Mouse (Mus musculus) heart, embryonic 14.5 days (tissue): ENCODE measurements at regions not wholly inside any gene's neighbourhood (a gene's known extent, or its start where the extent isn't known, plus 50 kb on each side); places are given as distances from the start of the nearest gene placed in this dataset.
"Not testable (repeated sequence)": the region's sequence is repeated elsewhere in the genome, so short reads cannot be mapped to it uniquely, and the experiment has no call there.

ENCODE experiments used
- ATAC-seq: fragments of 200-750 bp; cut with Nextera tagmentation; 2 replicates; pipeline ENCODE4 v1.8.0; 2017; ENCODE audit warnings: low read depth, moderate TSS enrichment; ENCODE audit not compliant: insufficient number of reproducible peaks, insufficient read depth, low FRiP score
- H3K27ac ChIP-seq, 2 experiments: fragments of 200-500 bp in 1 of 2; fragments of 300-500 bp in 1 of 2; sonication (generic) in 1 of 2; replicated peaks in 1 of 2; 2 replicates each; pipeline ENCODE4 v1.5.1; 2012 to 2014; ENCODE audit warnings: low read depth in 2 of 2, low read length in 2 of 2, control low read depth in 1 of 2, mild to moderate bottlenecking in 1 of 2, mixed read lengths in 1 of 2; ENCODE audit not compliant: control insufficient read depth in 1 of 2, insufficient read depth in 1 of 2
- H3K27me3 ChIP-seq: fragments of 300-500 bp; sonication (generic); 2 replicates; pipeline ENCODE4 v1.6.1; 2014; ENCODE audit warnings: mild to moderate bottlenecking, low read length, control low read depth; ENCODE audit not compliant: control insufficient read depth, insufficient read depth
- H3K36me3 ChIP-seq: fragments of 300-500 bp; sonication (generic); 2 replicates; pipeline ENCODE4 v1.6.1; 2014; ENCODE audit warnings: mild to moderate bottlenecking, control low read depth, low read length, mixed read lengths; ENCODE audit not compliant: control insufficient read depth, insufficient read depth
- H3K4me1 ChIP-seq, 2 experiments: fragments of 200-500 bp in 1 of 2; fragments of 300-500 bp in 1 of 2; sonication (generic) in 1 of 2; 2 replicates each; pipeline ENCODE4 v1.6.1; 2012 to 2014; ENCODE audit warnings: low read length in 2 of 2, control low read depth in 1 of 2, mixed read lengths in 1 of 2; ENCODE audit not compliant: control insufficient read depth in 2 of 2, insufficient read depth in 2 of 2
- H3K4me2 ChIP-seq: fragments of 300-500 bp; sonication (generic); 2 replicates; pipeline ENCODE4 v1.6.1; 2014; ENCODE audit warnings: mild to moderate bottlenecking, low read length
- H3K4me3 ChIP-seq, 2 experiments: fragments of 200-500 bp in 1 of 2; fragments of 300-500 bp in 1 of 2; sonication (generic) in 1 of 2; 2 replicates each; pipeline ENCODE4 v1.5.1; 2012 to 2014; ENCODE audit warnings: low read length in 2 of 2, mild to moderate bottlenecking in 2 of 2, control low read depth in 1 of 2, low read depth in 1 of 2, moderate library complexity in 1 of 2; ENCODE audit not compliant: control insufficient read depth in 1 of 2, insufficient read depth in 1 of 2
- H3K9ac ChIP-seq: fragments of 300-500 bp; sonication (generic); 2 replicates; pipeline ENCODE4 v1.6.1; 2014; ENCODE audit warnings: mild to moderate bottlenecking, low read length
- H3K9me3 ChIP-seq: fragments of 300-500 bp; sonication (generic); 2 replicates; pipeline ENCODE4 v1.6.1; 2016; ENCODE audit warnings: low read length, control low read depth; ENCODE audit not compliant: control insufficient read depth
- WGBS: fragments of 180-500 bp; shearing (Covaris S2); extraction: QIAGEN DNeasy Blood & Tissue Kit; methylation state at CpG from one replicate; pipeline ENCODE4 v1.1.7; 2014; 5-methylcytosine and 5-hydroxymethylcytosine counted together

DNA sequence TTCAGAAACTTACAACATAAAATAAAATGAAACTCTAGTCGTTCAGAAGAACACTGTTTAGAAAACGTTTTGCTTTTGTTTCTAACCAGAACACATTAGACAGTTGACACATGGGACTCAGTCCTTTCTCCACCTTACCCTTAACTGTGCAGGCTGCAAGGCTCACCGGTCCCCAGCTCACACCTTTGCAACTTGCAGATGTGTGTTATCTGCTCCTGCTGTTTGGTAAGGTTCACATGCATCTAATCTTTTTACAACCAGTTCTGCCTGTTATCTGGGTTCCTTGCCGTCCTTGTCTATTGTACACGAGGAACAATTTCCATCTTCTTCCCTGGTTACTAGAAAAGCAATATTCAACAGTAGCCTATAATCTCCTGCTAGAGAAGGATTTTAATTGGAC, 2598.0 kb downstream of the Gm37988 start:
- 47% methylated on average over 5 of the region's 5 CpGs for WGBS
- ATAC-seq, result not testable (repeated sequence)

GRCm38 (mm10) chr1:7414444-7414843, 2606.8 kb downstream of the Gm37988 start:
- no peak for ATAC-seq
- Histone ChIP-seq H3K4me2 (no peak overlapping the region), H3K9ac (no peak overlapping the region), H3K27me3 (no peaks in the 10 kb centered on the region), H3K27ac (no peak overlapping the region), H3K4me1 (no peaks in the 10 kb centered on the region), H3K36me3 (no peaks in the 10 kb centered on the region), H3K9me3 (no peaks in the 10 kb centered on the region), H3K4me3 (no peak overlapping the region)
- 74% methylated on average over 1 of the region's 1 CpGs for WGBS

More for the DNA sequence above, 2598.0 kb downstream of the Gm37988 start:
- not testable (repeated sequence) for H3K4me2 ChIP-seq, H3K9me3 ChIP-seq, H3K9ac ChIP-seq, H3K36me3 ChIP-seq, H3K4me3 ChIP-seq, H3K27me3 ChIP-seq, H3K27ac ChIP-seq, H3K4me1 ChIP-seq

- Histone ChIP-seq H3K36me3 (no peaks in the 10 kb centered on the region), H3K9me3 (no peaks in the 10 kb centered on the region), H3K27me3 (no peaks in the 10 kb centered on the region), H3K4me2 (no peak overlapping the region), H3K4me1 (no peaks in the 10 kb centered on the region), H3K4me3 (no peak overlapping the region), H3K9ac (no peak overlapping the region), H3K27ac (no peak overlapping the region)
- 78% methylated on average over 3 of the region's 3 CpGs for WGBS
- ATAC-seq, result no peak
Measured at GRCm38 (mm10) chr1:7451660-7452155, 2644.0 kb downstream of the Gm37988 start.

DNA sequence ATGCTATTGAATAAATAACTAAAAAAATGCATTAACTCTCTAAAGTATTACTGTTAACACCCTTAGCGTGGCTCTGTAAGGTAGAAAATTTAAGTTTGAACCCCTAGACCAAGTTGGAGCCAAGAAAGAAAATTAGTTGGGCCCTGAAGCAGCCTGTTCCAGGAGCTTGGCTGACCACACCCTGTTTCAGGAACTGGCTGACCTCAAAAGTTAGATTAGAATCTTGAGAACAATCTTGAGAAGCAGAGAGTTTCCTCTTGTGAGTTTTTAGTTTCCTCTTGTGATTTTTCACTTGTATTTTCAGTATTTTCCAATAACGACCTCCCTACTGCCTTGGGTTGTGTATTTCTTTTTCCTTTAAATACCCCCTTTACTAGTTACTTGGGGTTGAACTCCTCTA, 2647.2 kb downstream of the Gm37988 start:
- no peaks in the 10 kb centered on the region for H3K36me3 ChIP-seq
- H3K4me1 ChIP-seq, result no peaks in the 10 kb centered on the region
- no peaks in the 10 kb centered on the region for H3K27me3 ChIP-seq
- no peak overlapping the region for H3K4me3 ChIP-seq
- no peak overlapping the region for H3K27ac ChIP-seq
- no peak overlapping the region for H3K9ac ChIP-seq
- no peak for ATAC-seq
- 50% methylated on average over 2 of the region's 2 CpGs for WGBS
- H3K4me2 ChIP-seq, result no peak overlapping the region
- H3K9me3 ChIP-seq, result no peaks in the 10 kb centered on the region

- Histone ChIP-seq H3K4me2 (no peak overlapping the region), H3K27ac (no peak overlapping the region), H3K9me3 (no peaks in the 10 kb centered on the region), H3K36me3 (no peaks in the 10 kb centered on the region), H3K27me3 (no peaks in the 10 kb centered on the region), H3K9ac (no peak overlapping the region), H3K4me1 (no peaks in the 10 kb centered on the region), H3K4me3 (no peak overlapping the region)
- no peak for ATAC-seq
Measured at GRCm38 (mm10) chr1:7457895-7458294, 2650.2 kb downstream of the Gm37988 start.

GRCm38 (mm10) chr1:7494096-7494495, 2686.4 kb downstream of the Gm37988 start:
- no peaks in the 10 kb centered on the region for H3K4me1 ChIP-seq
- 86% methylated on average over 1 of the region's 1 CpGs for WGBS
- no peaks in the 10 kb centered on the region for H3K27me3 ChIP-seq
- H3K9ac ChIP-seq, result no peak overlapping the region
- no peak overlapping the region for H3K27ac ChIP-seq
- H3K4me2 ChIP-seq, result no peak overlapping the region
- no peak for ATAC-seq
- H3K9me3 ChIP-seq, result no peaks in the 10 kb centered on the region
- no peak overlapping the region for H3K4me3 ChIP-seq
- no peaks in the 10 kb centered on the region for H3K36me3 ChIP-seq

- no peaks in the 10 kb centered on the region for H3K9me3 ChIP-seq
- H3K27me3 ChIP-seq, result no peaks in the 10 kb centered on the region
- no peak overlapping the region for H3K4me3 ChIP-seq
- H3K9ac ChIP-seq, result no peak overlapping the region
- H3K27ac ChIP-seq, result no peak overlapping the region
- H3K4me1 ChIP-seq, result no peaks in the 10 kb centered on the region
- H3K4me2 ChIP-seq, result no peak overlapping the region
- no peaks in the 10 kb centered on the region for H3K36me3 ChIP-seq
- no peak for ATAC-seq
- WGBS, result 69% methylated on average over 6 of the region's 6 CpGs
Measured at GRCm38 (mm10) chr1:7499042-7499441, 2691.3 kb downstream of the Gm37988 start.

DNA sequence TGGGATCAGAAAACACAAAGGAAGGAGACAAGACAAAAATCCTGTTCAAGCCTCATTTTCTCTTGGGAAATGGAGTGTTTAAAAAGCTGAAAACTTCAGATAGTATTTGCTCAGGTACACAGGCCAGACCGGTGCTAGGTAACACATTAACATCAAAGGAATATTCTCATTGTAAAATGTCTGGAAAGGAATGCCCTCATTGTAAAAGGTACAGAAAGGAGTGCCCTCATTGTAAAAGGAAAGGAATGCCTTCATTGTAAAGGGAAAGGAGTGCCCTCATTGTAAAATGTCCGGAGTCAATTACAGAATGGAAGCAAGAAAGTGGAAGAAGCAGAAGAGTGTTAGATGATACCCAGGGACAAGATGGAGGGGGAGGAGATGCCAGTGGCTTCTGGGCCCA, 2694.7 kb downstream of the Gm37988 start:
- 79% methylated on average over 2 of the region's 2 CpGs for WGBS
- no peak overlapping the region for H3K27ac ChIP-seq
- H3K27me3 ChIP-seq, result no peaks in the 10 kb centered on the region
- H3K4me3 ChIP-seq, result no peak overlapping the region
- no peak overlapping the region for H3K9ac ChIP-seq
- no peaks in the 10 kb centered on the region for H3K36me3 ChIP-seq
- H3K9me3 ChIP-seq, result no peaks in the 10 kb centered on the region
- ATAC-seq, result no peak
- no peaks in the 10 kb centered on the region for H3K4me1 ChIP-seq
- H3K4me2 ChIP-seq, result no peak overlapping the region
